Mouse (Mus musculus): ENCODE results near the gene Cdh23. TPM values are rescaled to one million over a fixed set of nuclear protein-coding genes. Genes with fewer than 3 reads are reported as not detected.

Gene Cdh23
- total and polyA plus RNA-seq, 3 experiments = 0.05 TPM; not detected in 2

- peaks cover 18% of the 10 kb centered on the region for H3K4me1 ChIP-seq (ENCODE audit: insufficient read depth, low read depth, low read length)
- ATAC-seq (ENCODE audit: extremely low read depth, insufficient number of reproducible peaks, low FRiP score, poor library complexity, severe bottlenecking) (no peak), DNase-seq (ENCODE audit: low spot score) (no peak)
- H3K27me3 ChIP-seq (ENCODE audit: insufficient read depth, low read length) = no peaks in the 10 kb centered on the region
- H3K9me3 ChIP-seq (replicated peaks) = no peaks in the 10 kb centered on the region
- no peak overlapping the region for H3K4me3 ChIP-seq (ENCODE audit: low read depth, low read length)
- no peak for TF ChIP-seq CTCF (IDR thresholded peaks at IDR 0.05; ENCODE audit: low read depth, low read length)
- TF ChIP-seq GATA2 (IDR thresholded peaks at IDR 0.05; ENCODE audit: borderline replicate concordance, low read depth, low read length) = no peak
- no peak for TF ChIP-seq GATA1 (IDR thresholded peaks at IDR 0.05; ENCODE audit: borderline replicate concordance, low read length)
- TF ChIP-seq TAL1 (conservative IDR thresholded peaks at IDR 0.05; ENCODE audit: low read depth, low read length) = no peak
- no peak for TF ChIP-seq POLR2AphosphoS5 (IDR thresholded peaks at IDR 0.05; ENCODE audit: insufficient replicate concordance, low read depth, low read length)
- H3K36me3 ChIP-seq (replicated peaks) = no peaks in the 10 kb centered on the region
Observed at GRCm38 (mm10) chr10:60351761-60352455, 344.4 kb downstream of the Cdh23 start.

GRCm38 (mm10) chr10:60351248-60351647, 345.0 kb downstream of the Cdh23 start:
- Histone ChIP-seq H3K36me3 (replicated peaks) (no peaks in the 10 kb centered on the region), H3K4me1 (ENCODE audit: insufficient read depth, low read depth, low read length) (peaks cover 19% of the 10 kb centered on the region), H3K4me3 (ENCODE audit: low read depth, low read length) (no peak overlapping the region), H3K9me3 (replicated peaks) (no peaks in the 10 kb centered on the region), H3K27me3 (ENCODE audit: insufficient read depth, low read length) (no peaks in the 10 kb centered on the region)
- DNase-seq (ENCODE audit: low spot score) = no peak
- TF ChIP-seq TAL1 (conservative IDR thresholded peaks at IDR 0.05; ENCODE audit: low read depth, low read length) (no peak), CTCF (IDR thresholded peaks at IDR 0.05; ENCODE audit: low read depth, low read length) (no peak), POLR2AphosphoS5 (IDR thresholded peaks at IDR 0.05; ENCODE audit: insufficient replicate concordance, low read depth, low read length) (no peak), GATA2 (IDR thresholded peaks at IDR 0.05; ENCODE audit: borderline replicate concordance, low read depth, low read length) (no peak), GATA1 (IDR thresholded peaks at IDR 0.05; ENCODE audit: borderline replicate concordance, low read length) (no peak)
- no peak for ATAC-seq (ENCODE audit: extremely low read depth, insufficient number of reproducible peaks, low FRiP score, poor library complexity, severe bottlenecking)

- no peaks in the 10 kb centered on the region for H3K36me3 ChIP-seq (replicated peaks)
- H3K9me3 ChIP-seq (replicated peaks) = no peaks in the 10 kb centered on the region
- H3K27me3 ChIP-seq (ENCODE audit: insufficient read depth, low read length) = no peaks in the 10 kb centered on the region
- no peak overlapping the region for H3K4me3 ChIP-seq (ENCODE audit: low read depth, low read length)
- peaks cover 19% of the 10 kb centered on the region for H3K4me1 ChIP-seq (ENCODE audit: insufficient read depth, low read depth, low read length)
- DNase-seq (ENCODE audit: low spot score) (peak; percentile 23), ATAC-seq (ENCODE audit: extremely low read depth, insufficient number of reproducible peaks, low FRiP score, poor library complexity, severe bottlenecking) (peak; percentile 34; the same call in 1 of the 2 replicates)
- TF ChIP-seq GATA2 (IDR thresholded peaks at IDR 0.05; ENCODE audit: borderline replicate concordance, low read depth, low read length) = no peak
- TF ChIP-seq TAL1 (conservative IDR thresholded peaks at IDR 0.05; ENCODE audit: low read depth, low read length) = no peak
- no peak for TF ChIP-seq POLR2AphosphoS5 (IDR thresholded peaks at IDR 0.05; ENCODE audit: insufficient replicate concordance, low read depth, low read length)
- no peak for TF ChIP-seq CTCF (IDR thresholded peaks at IDR 0.05; ENCODE audit: low read depth, low read length)
- TF ChIP-seq GATA1 (IDR thresholded peaks at IDR 0.05; ENCODE audit: borderline replicate concordance, low read length) = no peak
Observed at GRCm38 (mm10) chr10:60350805-60351167, 345.5 kb downstream of the Cdh23 start.

GRCm38 (mm10) chr10:60350077-60350804, 346.0 kb downstream of the Cdh23 start:
- H3K27me3 ChIP-seq (ENCODE audit: insufficient read depth, low read length) = no peaks in the 10 kb centered on the region
- ATAC-seq (ENCODE audit: extremely low read depth, insufficient number of reproducible peaks, low FRiP score, poor library complexity, severe bottlenecking) (no peak), DNase-seq (ENCODE audit: low spot score) (no peak)
- H3K36me3 ChIP-seq (replicated peaks) = no peaks in the 10 kb centered on the region
- TF ChIP-seq GATA1 (IDR thresholded peaks at IDR 0.05; ENCODE audit: borderline replicate concordance, low read length) = no peak
- no peak for TF ChIP-seq POLR2AphosphoS5 (IDR thresholded peaks at IDR 0.05; ENCODE audit: insufficient replicate concordance, low read depth, low read length)
- no peaks in the 10 kb centered on the region for H3K9me3 ChIP-seq (replicated peaks)
- peaks cover 19% of the 10 kb centered on the region for H3K4me1 ChIP-seq (ENCODE audit: insufficient read depth, low read depth, low read length)
- no peak overlapping the region; the same call in 1 of the 2 replicates for H3K4me3 ChIP-seq (ENCODE audit: low read depth, low read length)

GRCm38 (mm10) chr10:60349644-60350043, 346.6 kb downstream of the Cdh23 start:
- no peaks in the 10 kb centered on the region for H3K9me3 ChIP-seq (replicated peaks)
- no peak for ATAC-seq (ENCODE audit: extremely low read depth, insufficient number of reproducible peaks, low FRiP score, poor library complexity, severe bottlenecking)
- no peaks in the 10 kb centered on the region for H3K27me3 ChIP-seq (ENCODE audit: insufficient read depth, low read length)
- DNase-seq (ENCODE audit: low spot score) = no peak
- H3K4me1 ChIP-seq (ENCODE audit: insufficient read depth, low read depth, low read length) = peaks cover 19% of the 10 kb centered on the region
- TF ChIP-seq GATA1 (IDR thresholded peaks at IDR 0.05; ENCODE audit: borderline replicate concordance, low read length) (no peak), TAL1 (conservative IDR thresholded peaks at IDR 0.05; ENCODE audit: low read depth, low read length) (no peak), POLR2AphosphoS5 (IDR thresholded peaks at IDR 0.05; ENCODE audit: insufficient replicate concordance, low read depth, low read length) (no peak), GATA2 (IDR thresholded peaks at IDR 0.05; ENCODE audit: borderline replicate concordance, low read depth, low read length) (no peak), CTCF (IDR thresholded peaks at IDR 0.05; ENCODE audit: low read depth, low read length) (no peak)
- H3K36me3 ChIP-seq (replicated peaks) = no peaks in the 10 kb centered on the region
- H3K4me3 ChIP-seq (ENCODE audit: low read depth, low read length) = no peak overlapping the region

- Histone ChIP-seq H3K36me3 (replicated peaks) (no peaks in the 10 kb centered on the region), H3K4me3 (ENCODE audit: low read depth, low read length) (no peak overlapping the region), H3K9me3 (replicated peaks) (no peaks in the 10 kb centered on the region), H3K27me3 (ENCODE audit: insufficient read depth, low read length) (no peaks in the 10 kb centered on the region), H3K4me1 (ENCODE audit: insufficient read depth, low read depth, low read length) (peaks cover 19% of the 10 kb centered on the region)
- TF ChIP-seq GATA1 (IDR thresholded peaks at IDR 0.05; ENCODE audit: borderline replicate concordance, low read length) (no peak), POLR2AphosphoS5 (IDR thresholded peaks at IDR 0.05; ENCODE audit: insufficient replicate concordance, low read depth, low read length) (no peak), GATA2 (IDR thresholded peaks at IDR 0.05; ENCODE audit: borderline replicate concordance, low read depth, low read length) (no peak), CTCF (IDR thresholded peaks at IDR 0.05; ENCODE audit: low read depth, low read length) (no peak)
- no peak for DNase-seq (ENCODE audit: low spot score)
- no peak for ATAC-seq (ENCODE audit: extremely low read depth, insufficient number of reproducible peaks, low FRiP score, poor library complexity, severe bottlenecking)
Observed at GRCm38 (mm10) chr10:60349056-60349455, 347.2 kb downstream of the Cdh23 start.

Data from G1E (cell line).